Mouse (Mus musculus) kidney, postnatal 36 days (tissue): ENCODE results near the gene Tvp23b.

ENCODE experiments used
- DNase-seq, 2 experiments: peaks; one replicate each; pipeline ENCODE4 v3.0.0; 2021 to 2022; ENCODE audit warnings: mixed read lengths in 2 of 2

Tvp23b gene

GRCm38 (mm10) chr11:62945514-62945913 lies 66.3 kb downstream of the Tvp23b start:
- peak; percentile 38 to 44 for DNase-seq

GRCm38 (mm10) chr11:62949548-62949947 lies 70.3 kb downstream of the Tvp23b start:
- no peak for DNase-seq

GRCm38 (mm10) chr11:62951012-62951411 lies 71.8 kb downstream of the Tvp23b start, which contains the start of gene Cdrt4:
Cdrt4 (plus strand) TSS chr11:62951193.
- DNase-seq = no peak

- peak in 1 of 2 experiments; percentile 14 for DNase-seq
Observed at GRCm38 (mm10) chr11:62954766-62955165, 75.5 kb downstream of the Tvp23b start.

DNA sequence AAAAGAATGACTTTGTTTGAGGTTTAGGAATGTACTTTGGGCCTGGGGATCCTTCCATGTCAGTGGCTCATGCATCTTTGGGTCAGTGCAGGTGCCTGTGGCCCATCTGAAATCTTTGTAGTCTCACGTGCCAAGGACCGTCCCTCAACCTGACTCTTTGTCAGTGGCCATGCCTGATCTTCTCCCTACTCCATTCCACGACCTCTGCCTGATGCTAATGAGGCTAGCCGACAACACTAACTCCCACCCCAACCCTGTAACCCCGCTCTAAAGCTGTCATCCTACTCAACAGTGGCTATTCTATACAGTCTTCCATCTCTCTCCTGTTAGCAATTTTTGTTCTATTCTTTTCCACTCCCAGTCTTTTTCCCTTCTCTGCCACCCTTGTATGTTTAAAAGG lies 75.9 kb downstream of the Tvp23b start:
- no peak for DNase-seq

DNA sequence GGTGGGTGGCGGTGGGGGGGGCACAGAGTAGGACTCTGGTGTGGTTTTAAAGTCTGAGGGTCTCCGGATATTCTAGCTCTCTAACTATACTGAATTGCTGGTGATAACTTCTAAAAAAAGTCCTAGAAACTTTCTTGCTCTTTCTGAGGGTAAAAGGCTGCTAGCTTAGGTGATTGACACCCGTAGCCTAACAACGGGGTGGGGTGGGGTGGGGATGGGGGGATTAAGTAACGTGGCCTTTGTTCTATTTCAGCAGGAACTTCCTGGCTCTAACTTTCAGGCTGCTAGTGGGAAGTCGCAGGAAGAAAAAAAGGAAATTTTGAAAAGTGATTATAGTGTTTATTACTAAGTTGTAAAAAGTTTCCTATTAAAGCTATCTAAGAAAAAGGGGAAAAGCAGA lies 76.5 kb downstream of the Tvp23b start:
- DNase-seq = no peak

DNA sequence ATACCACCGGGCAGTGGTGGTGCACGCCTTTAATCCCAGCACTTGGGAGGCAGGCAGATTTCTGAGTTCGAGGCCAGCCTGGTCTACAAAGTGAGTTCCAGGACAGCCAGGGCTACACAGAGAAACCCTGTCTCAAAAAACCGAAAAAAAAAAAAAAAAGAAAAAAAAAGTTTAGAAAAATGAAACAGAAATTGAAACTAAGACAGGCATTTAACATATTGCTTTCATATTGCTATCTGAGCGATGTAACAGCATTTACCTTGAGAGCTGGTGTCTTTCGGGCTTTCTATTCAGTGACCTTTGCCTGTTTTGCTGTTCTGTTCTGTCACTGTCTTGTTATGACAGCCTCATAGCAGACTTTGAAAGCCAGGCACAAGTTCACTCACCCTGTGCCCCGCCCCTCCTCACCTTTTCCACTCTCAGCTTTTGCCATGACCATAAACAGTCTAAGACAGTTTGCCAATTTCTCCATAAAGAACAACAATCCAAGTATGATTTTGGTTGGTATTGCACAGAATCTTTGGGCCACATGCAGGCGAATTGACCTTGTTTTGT lies 78.4 kb downstream of the Tvp23b start:
- DNase-seq = peak in 1 of 2 experiments; percentile 27

- no peak for DNase-seq
Observed at GRCm38 (mm10) chr11:62963292-62963691, 84.0 kb downstream of the Tvp23b start.

DNA sequence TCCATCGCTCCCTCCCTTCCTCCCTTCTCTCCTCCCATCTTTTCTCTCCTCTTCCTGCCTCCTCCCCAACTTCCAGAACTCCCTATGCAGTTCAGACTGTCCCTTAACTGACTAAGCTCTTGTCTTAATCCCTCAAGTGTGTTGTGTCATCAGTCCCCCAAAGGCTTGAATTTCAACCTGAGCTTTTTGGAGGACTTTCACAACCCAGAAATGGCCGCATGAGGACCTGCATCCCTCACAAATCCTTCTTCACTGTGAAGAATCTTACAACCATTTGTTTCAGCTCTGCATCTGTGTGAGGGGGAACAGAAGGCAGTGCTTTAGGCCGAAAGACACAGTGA lies 87.1 kb downstream of the Tvp23b start:
- no peak for DNase-seq
